ENCODE assay signal across 24 mouse cellular contexts in the genomic region with DNA sequence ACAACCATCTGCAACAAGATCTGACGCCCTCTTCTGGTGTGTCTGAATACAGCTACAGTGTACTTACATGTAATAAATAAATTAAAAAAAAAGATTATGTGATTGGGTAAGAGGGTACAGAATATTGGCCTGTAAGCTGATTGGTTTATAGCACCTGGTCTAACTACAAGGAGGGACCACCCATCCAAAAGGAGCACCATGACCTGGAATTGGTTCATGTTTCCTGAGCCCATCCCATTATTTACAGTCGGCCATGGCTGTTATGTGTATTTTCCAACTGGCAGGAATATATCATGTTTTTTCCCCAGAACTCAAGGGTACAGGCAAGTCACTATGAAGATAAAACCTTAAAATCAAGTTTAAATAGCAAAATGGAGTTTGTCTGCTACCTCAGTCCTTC. TPM values are rescaled to one million over a fixed set of nuclear protein-coding genes. Genes with fewer than 3 reads are reported as not detected.
DNase-seq lines count a peak whose midpoint lies in the region; ATAC-seq lines count a peak whose summit lies in the region.
"Had no signal": no experiment of that assay in that cellular context is flagged by ENCODE, and none has a peak within 500 bp of the region (broad histone marks: within the 10 kb centered on the region; RNA-seq: fewer than 3 reads in every experiment).

No protein-coding gene starts in this region.

- H3K4me3 ChIP-seq in forebrain, embryonic 12.5 days (replicated peaks): no peak overlapping the region
- no peak overlapping the region for H3K4me3 ChIP-seq in forebrain, embryonic 16.5 days (replicated peaks; ENCODE audit: low read length)
- H3K4me3 ChIP-seq in intestine, embryonic 14.5 days (ENCODE audit: low read depth, low read length): no peak overlapping the region
- no peak overlapping the region for H3K4me3 ChIP-seq in intestine, embryonic 15.5 days (replicated peaks)
- no peak overlapping the region for H3K4me3 ChIP-seq in midbrain, embryonic 11.5 days (ENCODE audit: low read depth, low read length)
- no peak overlapping the region for H3K4me3 ChIP-seq in midbrain, embryonic 16.5 days (ENCODE audit: low read depth, low read length)
- H3K4me3 ChIP-seq in limb, embryonic 13.5 days: no peak overlapping the region
- H3K4me3 ChIP-seq: liver, embryonic 12.5 days; neural tube, embryonic 12.5 days had no signal

- ATAC-seq in forebrain, embryonic 12.5 days (ENCODE audit: low FRiP score): 0 out of 2 replicates have a peak, but pooled peaks have one; percentile 58
- no peak for ATAC-seq in forebrain, embryonic 16.5 days
- ATAC-seq in intestine, embryonic 14.5 days (replicated peaks; ENCODE audit: low FRiP score, low TSS enrichment, low read depth): 0 out of 2 replicates have a peak, but pooled peaks have one; percentile 34
- no peak for ATAC-seq in intestine, embryonic 15.5 days
- ATAC-seq in midbrain, embryonic 11.5 days (ENCODE audit: low FRiP score): no peak
- ATAC-seq in midbrain, embryonic 16.5 days: no peak
- ATAC-seq in limb, embryonic 13.5 days (ENCODE audit: low FRiP score, low read depth): 0 out of 2 replicates have a peak, but pooled peaks have one; percentile 46
- ATAC-seq: forebrain, postnatal 0 days; liver, embryonic 12.5 days had no signal

- H3K9me3 ChIP-seq in forebrain, embryonic 12.5 days: peaks cover 32% of the 10 kb centered on the region
- peaks cover 11% of the 10 kb centered on the region for H3K9me3 ChIP-seq in forebrain, embryonic 16.5 days (ENCODE audit: control insufficient read depth, low read length)
- H3K9me3 ChIP-seq in intestine, embryonic 14.5 days (ENCODE audit: control insufficient read depth, low read length): peaks cover 6% of the 10 kb centered on the region; the same call in 1 of the 2 replicates
- no peaks in the 10 kb centered on the region for H3K9me3 ChIP-seq in intestine, embryonic 15.5 days
- H3K9me3 ChIP-seq in midbrain, embryonic 11.5 days (ENCODE audit: control insufficient read depth, low read length): 0 out of 2 replicates have a peak, but pooled peaks cover 3% of the 10 kb centered on the region
- H3K9me3 ChIP-seq in midbrain, embryonic 16.5 days (replicated peaks; ENCODE audit: control insufficient read depth, low read length, poor library complexity, severe bottlenecking): peaks cover 14% of the 10 kb centered on the region
- H3K9me3 ChIP-seq in limb, embryonic 13.5 days: peaks cover 47% of the 10 kb centered on the region

- H3K9ac ChIP-seq in forebrain, embryonic 12.5 days: no peak overlapping the region
- H3K9ac ChIP-seq in forebrain, embryonic 16.5 days (replicated peaks; ENCODE audit: low read depth, low read length): no peak overlapping the region
- no peak overlapping the region for H3K9ac ChIP-seq in intestine, embryonic 14.5 days (ENCODE audit: low read length)
- no peak overlapping the region for H3K9ac ChIP-seq in intestine, embryonic 15.5 days
- H3K9ac ChIP-seq in midbrain, embryonic 11.5 days (ENCODE audit: low read length): no peak overlapping the region
- H3K9ac ChIP-seq in midbrain, embryonic 16.5 days (ENCODE audit: low read depth, low read length): no peak overlapping the region
- no peak overlapping the region for H3K9ac ChIP-seq in limb, embryonic 13.5 days
- H3K9ac ChIP-seq: forebrain, postnatal 0 days; liver, embryonic 12.5 days; neural tube, embryonic 12.5 days had no signal

- H3K36me3 ChIP-seq in forebrain, embryonic 12.5 days (replicated peaks): no peaks in the 10 kb centered on the region
- H3K36me3 ChIP-seq in forebrain, embryonic 16.5 days (ENCODE audit: control insufficient read depth, insufficient read depth): no peaks in the 10 kb centered on the region
- H3K36me3 ChIP-seq in intestine, embryonic 14.5 days (ENCODE audit: control insufficient read depth, insufficient read depth, low read length): no peaks in the 10 kb centered on the region
- no peaks in the 10 kb centered on the region for H3K36me3 ChIP-seq in intestine, embryonic 15.5 days
- H3K36me3 ChIP-seq in midbrain, embryonic 11.5 days (ENCODE audit: control insufficient read depth, insufficient read depth, low read length): no peaks in the 10 kb centered on the region
- H3K36me3 ChIP-seq in midbrain, embryonic 16.5 days (ENCODE audit: control insufficient read depth, insufficient read depth, low read length): no peaks in the 10 kb centered on the region
- H3K36me3 ChIP-seq in limb, embryonic 13.5 days: no peaks in the 10 kb centered on the region
- H3K36me3 ChIP-seq: liver, embryonic 12.5 days; neural tube, embryonic 12.5 days had no signal

- H3K27me3 ChIP-seq in forebrain, embryonic 12.5 days: no peaks in the 10 kb centered on the region
- H3K27me3 ChIP-seq in forebrain, embryonic 16.5 days (replicated peaks; ENCODE audit: control insufficient read depth, insufficient read depth, low read length): no peaks in the 10 kb centered on the region
- H3K27me3 ChIP-seq in intestine, embryonic 14.5 days (replicated peaks; ENCODE audit: control insufficient read depth, insufficient read depth, low read length): no peaks in the 10 kb centered on the region
- H3K27me3 ChIP-seq in intestine, embryonic 15.5 days (replicated peaks): no peaks in the 10 kb centered on the region
- H3K27me3 ChIP-seq in midbrain, embryonic 11.5 days (ENCODE audit: control insufficient read depth, insufficient read depth, low read length): no peaks in the 10 kb centered on the region
- H3K27me3 ChIP-seq in midbrain, embryonic 16.5 days (ENCODE audit: control insufficient read depth, insufficient read depth, low read depth, low read length): no peaks in the 10 kb centered on the region
- no peaks in the 10 kb centered on the region for H3K27me3 ChIP-seq in limb, embryonic 13.5 days
- H3K27me3 ChIP-seq: liver, embryonic 12.5 days; neural tube, embryonic 12.5 days had no signal

- no peak for DNase-seq in intestine, embryonic 14.5 days (ENCODE audit: low spot score)
- DNase-seq in midbrain, embryonic 11.5 days (ENCODE audit: low spot score, missing footprints): peak; percentile 66
- no peak for DNase-seq in natural killer cell, adult 2 months (ENCODE audit: low spot score in 2 of 2)
- DNase-seq: adrenal gland, postnatal 14 days; cerebellum, adult 2 months; cerebellum, postnatal 25 days; forebrain, postnatal 0 days; gastrocnemius, postnatal 14 days; heart, adult 18-20 months; kidney, adult 9 months; layer of hippocampus, adult 9-11 months; lung, adult 2 months; lung, postnatal 14 days; right cerebral cortex, postnatal 14 days had no signal

- H3K27ac ChIP-seq in forebrain, embryonic 12.5 days: no peak overlapping the region
- H3K27ac ChIP-seq in forebrain, embryonic 16.5 days (ENCODE audit: low read length): no peak overlapping the region
- H3K27ac ChIP-seq in intestine, embryonic 14.5 days (ENCODE audit: low read depth): no peak overlapping the region
- no peak overlapping the region for H3K27ac ChIP-seq in intestine, embryonic 15.5 days
- no peak overlapping the region for H3K27ac ChIP-seq in midbrain, embryonic 11.5 days (ENCODE audit: low read depth, low read length)
- no peak overlapping the region for H3K27ac ChIP-seq in midbrain, embryonic 16.5 days (ENCODE audit: low read length)
- no peak overlapping the region for H3K27ac ChIP-seq in limb, embryonic 13.5 days
- H3K27ac ChIP-seq: liver, embryonic 12.5 days; neural tube, embryonic 12.5 days had no signal

- 61% methylated on average over 2 of the region's 2 CpGs for WGBS in forebrain, embryonic 12.5 days
- WGBS in forebrain, embryonic 16.5 days: 56% methylated on average over 2 of the region's 2 CpGs
- WGBS in intestine, embryonic 14.5 days: 59% methylated on average over 2 of the region's 2 CpGs
- 52% methylated on average over 2 of the region's 2 CpGs for WGBS in intestine, embryonic 15.5 days
- WGBS in midbrain, embryonic 11.5 days: 70% methylated on average over 2 of the region's 2 CpGs
- WGBS in midbrain, embryonic 16.5 days: 64% methylated on average over 2 of the region's 2 CpGs
- WGBS in limb, embryonic 13.5 days: 62% methylated on average over 2 of the region's 2 CpGs

- H3K4me1 ChIP-seq in forebrain, embryonic 12.5 days: no peaks in the 10 kb centered on the region
- H3K4me1 ChIP-seq in forebrain, embryonic 16.5 days (replicated peaks; ENCODE audit: control insufficient read depth, insufficient read depth, low read length): no peaks in the 10 kb centered on the region
- H3K4me1 ChIP-seq in intestine, embryonic 14.5 days (replicated peaks; ENCODE audit: control insufficient read depth, insufficient read depth, low read length): no peaks in the 10 kb centered on the region
- no peaks in the 10 kb centered on the region for H3K4me1 ChIP-seq in intestine, embryonic 15.5 days (replicated peaks)
- H3K4me1 ChIP-seq in midbrain, embryonic 11.5 days (ENCODE audit: control insufficient read depth, insufficient read depth, low read length): no peaks in the 10 kb centered on the region
- no peaks in the 10 kb centered on the region for H3K4me1 ChIP-seq in midbrain, embryonic 16.5 days (ENCODE audit: control insufficient read depth, insufficient read depth, low read length)
- no peaks in the 10 kb centered on the region for H3K4me1 ChIP-seq in limb, embryonic 13.5 days
- H3K4me1 ChIP-seq: liver, embryonic 12.5 days; neural tube, embryonic 12.5 days had no signal

- H3K4me2 ChIP-seq in forebrain, embryonic 12.5 days: no peak overlapping the region
- no peak overlapping the region for H3K4me2 ChIP-seq in forebrain, embryonic 16.5 days (ENCODE audit: low read length)
- no peak overlapping the region for H3K4me2 ChIP-seq in intestine, embryonic 14.5 days (ENCODE audit: low read length)
- H3K4me2 ChIP-seq in intestine, embryonic 15.5 days (replicated peaks): no peak overlapping the region
- H3K4me2 ChIP-seq in midbrain, embryonic 11.5 days: no peak overlapping the region
- no peak overlapping the region for H3K4me2 ChIP-seq in midbrain, embryonic 16.5 days (ENCODE audit: low read length)
- no peak overlapping the region for H3K4me2 ChIP-seq in limb, embryonic 13.5 days (replicated peaks)
- H3K4me2 ChIP-seq: liver, embryonic 12.5 days; neural tube, embryonic 12.5 days had no signal

RNA-seq across cellular contexts. Expression of gene Zfp979, which starts 43.5 kb away (rescaled TPM):
- 1.7 and 2.1 TPM in 2 replicates for polyA plus RNA-seq in forebrain, embryonic 12.5 days (2016; fragmentation: Nextera tagmentation; extraction: Ambion mirVana)
- polyA plus RNA-seq in forebrain, embryonic 16.5 days (2015; fragmentation: Nextera tagmentation; extraction: Ambion mirVana): 0.87 and 0.96 TPM in 2 replicates
- 3.2 and 3.3 TPM in 2 replicates for polyA plus RNA-seq in intestine, embryonic 14.5 days (2014; fragmentation: Nextera tagmentation; extraction: Ambion mirVana)
- polyA plus RNA-seq in intestine, embryonic 15.5 days (2015; fragmentation: Nextera tagmentation; extraction: Ambion mirVana): 2.6 and 2.7 TPM in 2 replicates
- polyA plus RNA-seq in midbrain, embryonic 11.5 days (2014; fragmentation: Nextera tagmentation; extraction: Ambion mirVana): 2.8 and 3.1 TPM in 2 replicates
- 2.1 and 2.7 TPM in 2 replicates for polyA plus RNA-seq in midbrain, embryonic 16.5 days (2015; fragmentation: Nextera tagmentation; extraction: Ambion mirVana)
- 2.7 TPM in 2 replicates for polyA plus RNA-seq in limb, embryonic 13.5 days (2015; fragmentation: Nextera tagmentation; extraction: Ambion mirVana)

RNA-seq across cellular contexts. Expression of gene Zfp985, which starts 45.8 kb away (rescaled TPM):
- 0.09 TPM in 1 of 2 replicates, not detected in the other for polyA plus RNA-seq in forebrain, embryonic 12.5 days (2016; fragmentation: Nextera tagmentation; extraction: Ambion mirVana)
- 0.09 TPM in 1 of 2 replicates, not detected in the other for polyA plus RNA-seq in forebrain, embryonic 16.5 days (2015; fragmentation: Nextera tagmentation; extraction: Ambion mirVana)
- polyA plus RNA-seq in intestine, embryonic 14.5 days (2014; fragmentation: Nextera tagmentation; extraction: Ambion mirVana): 0.55 and 0.81 TPM in 2 replicates
- polyA plus RNA-seq in intestine, embryonic 15.5 days (2015; fragmentation: Nextera tagmentation; extraction: Ambion mirVana): 0.33 and 0.49 TPM in 2 replicates
- 0.11 and 0.12 TPM in 2 replicates for polyA plus RNA-seq in midbrain, embryonic 11.5 days (2014; fragmentation: Nextera tagmentation; extraction: Ambion mirVana)
- 0.10 and 0.12 TPM in 2 replicates for polyA plus RNA-seq in midbrain, embryonic 16.5 days (2015; fragmentation: Nextera tagmentation; extraction: Ambion mirVana)
- polyA plus RNA-seq in limb, embryonic 13.5 days (2015; fragmentation: Nextera tagmentation; extraction: Ambion mirVana): 0.13 TPM in 2 replicates
- polyA plus RNA-seq: forebrain, postnatal 0 days; heart, embryonic 14.5 days; large intestine, adult 2 months; lung, adult 2 months; neural tube, embryonic 12.5 days; testis, adult 2 months had no signal

RNA-seq across cellular contexts. Expression of gene Gm16503, which starts 58.8 kb away (rescaled TPM):
- 0.26 and 0.46 TPM in 2 replicates for polyA plus RNA-seq in forebrain, embryonic 12.5 days (2016; fragmentation: Nextera tagmentation; extraction: Ambion mirVana)
- 0.30 and 0.37 TPM in 2 replicates for polyA plus RNA-seq in forebrain, embryonic 16.5 days (2015; fragmentation: Nextera tagmentation; extraction: Ambion mirVana)
- 0.39 and 0.53 TPM in 2 replicates for polyA plus RNA-seq in intestine, embryonic 14.5 days (2014; fragmentation: Nextera tagmentation; extraction: Ambion mirVana)
- 0.24 and 0.30 TPM in 2 replicates for polyA plus RNA-seq in intestine, embryonic 15.5 days (2015; fragmentation: Nextera tagmentation; extraction: Ambion mirVana)
- polyA plus RNA-seq in midbrain, embryonic 11.5 days (2014; fragmentation: Nextera tagmentation; extraction: Ambion mirVana): 0.15 and 0.29 TPM in 2 replicates
- 0.73 and 0.78 TPM in 2 replicates for polyA plus RNA-seq in midbrain, embryonic 16.5 days (2015; fragmentation: Nextera tagmentation; extraction: Ambion mirVana)
- polyA plus RNA-seq in limb, embryonic 13.5 days (2015; fragmentation: Nextera tagmentation; extraction: Ambion mirVana): 0.87 and 1.2 TPM in 2 replicates
- polyA plus RNA-seq: large intestine, adult 2 months had no signal

Comparison
In these comparisons a context has a peak if more than half of its experiments do, and no peak if none do; other contexts are left out.
1. ATAC-seq: peak in forebrain, embryonic 12.5 days (single experiment), intestine, embryonic 14.5 days (single experiment) and limb, embryonic 13.5 days (single experiment); none in forebrain, embryonic 16.5 days (single experiment), intestine, embryonic 15.5 days (single experiment), midbrain, embryonic 11.5 days (single experiment) and midbrain, embryonic 16.5 days (single experiment).